Mouse (Mus musculus) limb, embryonic 11.5 days (tissue): ENCODE measurements at regions not wholly inside any gene's neighbourhood (a gene's known extent, or its start where the extent isn't known, plus 50 kb on each side); places are given as distances from the start of the nearest gene placed in this dataset.

Experiments used
- ATAC-seq: fragments of 200-750 bp; cut with Nextera tagmentation; 2 replicates; pipeline ENCODE4 v1.8.0; 2017; ENCODE audit warnings: low read depth; ENCODE audit not compliant: insufficient number of reproducible peaks, low FRiP score, low TSS enrichment
- DNase-seq: peaks from one replicate; pipeline ENCODE4 v3.0.0-alpha.2; 2015; ENCODE audit warnings: low spot score
- H3K27ac ChIP-seq: fragments of 300-500 bp; sonication (generic); replicated peaks from 2 replicates; pipeline ENCODE4 v1.5.1; 2014; ENCODE audit warnings: low read depth, mild to moderate bottlenecking, low read length
- H3K27me3 ChIP-seq: fragments of 300-500 bp; sonication (generic); 2 replicates; pipeline ENCODE4 v1.6.1; 2014; ENCODE audit warnings: mild to moderate bottlenecking, low read length, mixed read lengths; ENCODE audit not compliant: control insufficient read depth, insufficient read depth
- H3K36me3 ChIP-seq: fragments of 300-500 bp; sonication (generic); 2 replicates; pipeline ENCODE4 v1.6.1; 2014; ENCODE audit warnings: mild to moderate bottlenecking, low read length, moderate library complexity, mixed read lengths; ENCODE audit not compliant: control insufficient read depth, insufficient read depth
- H3K4me1 ChIP-seq: fragments of 300-500 bp; sonication (generic); 2 replicates; pipeline ENCODE4 v1.6.1; 2014; ENCODE audit warnings: low read length, mixed read lengths; ENCODE audit not compliant: control insufficient read depth, insufficient read depth
- H3K4me2 ChIP-seq: fragments of 300-500 bp; sonication (generic); 2 replicates; pipeline ENCODE4 v1.6.1; 2014; ENCODE audit warnings: low read depth, mild to moderate bottlenecking, moderate library complexity; ENCODE audit not compliant: severe bottlenecking
- H3K4me3 ChIP-seq: fragments of 300-500 bp; sonication (generic); 2 replicates; pipeline ENCODE4 v1.5.1; 2014; ENCODE audit warnings: low read depth, low read length
- H3K9ac ChIP-seq: fragments of 300-500 bp; sonication (generic); 2 replicates; pipeline ENCODE4 v1.6.1; 2014; ENCODE audit warnings: mild to moderate bottlenecking, low read length
- H3K9me3 ChIP-seq: fragments of 300-500 bp; sonication (generic); 2 replicates; pipeline ENCODE4 v1.6.1; 2016; ENCODE audit warnings: low read length; ENCODE audit not compliant: control insufficient read depth
- WGBS: fragments of 180-500 bp; shearing (Covaris S2); extraction: QIAGEN DNeasy Blood & Tissue Kit; methylation state at CpG from one replicate; pipeline ENCODE4 v1.1.7; 2014; 5-methylcytosine and 5-hydroxymethylcytosine counted together

- no peak for ATAC-seq
- no peaks in the 10 kb centered on the region for H3K9me3 ChIP-seq
- WGBS, result 90% methylated on average over 6 of the region's 6 CpGs
These were observed 366.1 kb downstream of the Rergl start for GRCm38 (mm10) chr6:139135693-139136092.

GRCm38 (mm10) chr6:139132083-139132679 lies 369.6 kb downstream of the Rergl start:
- H3K9ac ChIP-seq, result no peak overlapping the region
- no peak overlapping the region for H3K27ac ChIP-seq
- 91% methylated on average over 15 of the region's 15 CpGs for WGBS
- no peak for DNase-seq
- H3K4me3 ChIP-seq, result no peak overlapping the region
- no peaks in the 10 kb centered on the region for H3K9me3 ChIP-seq
- no peaks in the 10 kb centered on the region for H3K36me3 ChIP-seq
- no peaks in the 10 kb centered on the region for H3K4me1 ChIP-seq
- H3K27me3 ChIP-seq, result no peaks in the 10 kb centered on the region
- H3K4me2 ChIP-seq, result no peak overlapping the region
- ATAC-seq, result no peak

More at GRCm38 (mm10) chr6:139135693-139136092, 366.1 kb downstream of the Rergl start:
- DNase-seq, result no peak
- no peaks in the 10 kb centered on the region for H3K27me3 ChIP-seq
- no peak overlapping the region for H3K4me3 ChIP-seq
- no peak overlapping the region for H3K9ac ChIP-seq
- H3K36me3 ChIP-seq, result no peaks in the 10 kb centered on the region
- no peaks in the 10 kb centered on the region for H3K4me1 ChIP-seq
- H3K4me2 ChIP-seq, result no peak overlapping the region
- H3K27ac ChIP-seq, result no peak overlapping the region

DNA sequence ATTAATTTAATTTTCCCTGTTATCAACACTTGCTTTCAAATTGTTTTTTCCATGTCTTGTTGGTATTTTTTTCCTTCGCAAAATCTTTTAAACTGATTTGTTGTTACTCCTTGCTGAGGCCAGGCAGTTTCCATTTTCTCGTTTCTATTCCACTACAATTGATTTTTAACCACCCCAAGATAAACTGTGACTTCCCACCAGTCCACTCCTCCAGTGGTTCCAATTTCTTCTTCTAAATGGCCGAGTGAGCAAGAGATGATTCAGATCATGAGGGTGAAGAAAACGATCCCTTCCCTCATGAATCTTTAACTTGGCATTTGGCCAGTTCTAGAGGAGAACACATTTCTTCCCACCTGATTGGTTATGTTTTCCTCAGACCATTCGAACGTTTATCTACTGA lies 393.5 kb downstream of the Rergl start:
- DNase-seq (no peak), ATAC-seq (no peak)
- Histone ChIP-seq H3K27ac (no peak overlapping the region), H3K27me3 (no peaks in the 10 kb centered on the region), H3K36me3 (no peaks in the 10 kb centered on the region), H3K4me2 (no peak overlapping the region), H3K4me1 (no peaks in the 10 kb centered on the region), H3K9me3 (no peaks in the 10 kb centered on the region), H3K4me3 (no peak overlapping the region), H3K9ac (no peak overlapping the region)
- 87% methylated on average over 6 of the region's 6 CpGs for WGBS

GRCm38 (mm10) chr6:139103397-139103796 lies 398.4 kb downstream of the Rergl start:
- Histone ChIP-seq H3K36me3 (no peaks in the 10 kb centered on the region), H3K9me3 (no peaks in the 10 kb centered on the region), H3K27me3 (no peaks in the 10 kb centered on the region), H3K4me1 (no peaks in the 10 kb centered on the region), H3K9ac (no peak overlapping the region), H3K4me2 (no peak overlapping the region), H3K27ac (no peak overlapping the region), H3K4me3 (no peak overlapping the region)
- DNase-seq, result no peak
- WGBS, result 80% methylated on average over 3 of the region's 3 CpGs
- no peak for ATAC-seq

- no peaks in the 10 kb centered on the region for H3K4me1 ChIP-seq
- no peak overlapping the region for H3K27ac ChIP-seq
- no peaks in the 10 kb centered on the region for H3K9me3 ChIP-seq
- H3K9ac ChIP-seq, result no peak overlapping the region
- DNase-seq (no peak), ATAC-seq (no peak; the same call in 1 of the 2 replicates)
- no peak overlapping the region for H3K4me3 ChIP-seq
- no peak overlapping the region for H3K4me2 ChIP-seq
- 86% methylated on average over 11 of the region's 11 CpGs for WGBS
- no peaks in the 10 kb centered on the region for H3K36me3 ChIP-seq
- no peaks in the 10 kb centered on the region for H3K27me3 ChIP-seq
These were observed 402.5 kb downstream of the Rergl start for GRCm38 (mm10) chr6:139099273-139099672.

GRCm38 (mm10) chr6:139075433-139075832 lies 417.1 kb upstream of the Igbp1b start:
- WGBS, result 88% methylated on average over 4 of the region's 4 CpGs
- no peaks in the 10 kb centered on the region for H3K27me3 ChIP-seq
- no peak for ATAC-seq

DNA sequence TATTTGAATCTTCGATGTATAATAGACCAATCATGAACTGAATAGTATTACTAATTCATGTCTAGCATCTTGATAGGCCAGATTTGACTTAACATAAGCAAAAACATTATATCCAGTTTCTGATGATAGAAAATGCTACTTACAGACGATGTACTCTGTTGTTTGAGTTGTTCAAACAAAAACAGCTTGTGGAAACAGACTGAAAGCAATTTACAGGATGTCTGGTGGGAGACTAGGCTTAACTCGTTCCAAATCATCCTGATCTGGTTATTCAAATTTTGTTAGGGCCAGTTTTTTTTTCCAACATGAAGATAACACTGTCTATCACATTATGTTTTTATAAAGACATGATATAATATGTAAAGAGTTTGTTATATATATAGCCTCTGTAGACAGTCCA lies 369.4 kb upstream of the Igbp1b start:
- H3K4me1 ChIP-seq, result no peaks in the 10 kb centered on the region
- ATAC-seq (no peak), DNase-seq (no peak)
- H3K9ac ChIP-seq, result no peak overlapping the region
- H3K36me3 ChIP-seq, result no peaks in the 10 kb centered on the region
- no peak overlapping the region for H3K4me3 ChIP-seq
- H3K9me3 ChIP-seq, result no peaks in the 10 kb centered on the region
- no peaks in the 10 kb centered on the region for H3K27me3 ChIP-seq
- WGBS, result 77% methylated on average over 3 of the region's 3 CpGs
- no peak overlapping the region for H3K27ac ChIP-seq
- H3K4me2 ChIP-seq, result no peak overlapping the region

More at GRCm38 (mm10) chr6:139075433-139075832, 417.1 kb upstream of the Igbp1b start:
- Histone ChIP-seq H3K4me1 (no peaks in the 10 kb centered on the region), H3K36me3 (no peaks in the 10 kb centered on the region), H3K9ac (no peak overlapping the region), H3K4me3 (no peak overlapping the region), H3K27ac (no peak overlapping the region), H3K4me2 (no peak overlapping the region), H3K9me3 (no peaks in the 10 kb centered on the region)
- no peak for DNase-seq

DNA sequence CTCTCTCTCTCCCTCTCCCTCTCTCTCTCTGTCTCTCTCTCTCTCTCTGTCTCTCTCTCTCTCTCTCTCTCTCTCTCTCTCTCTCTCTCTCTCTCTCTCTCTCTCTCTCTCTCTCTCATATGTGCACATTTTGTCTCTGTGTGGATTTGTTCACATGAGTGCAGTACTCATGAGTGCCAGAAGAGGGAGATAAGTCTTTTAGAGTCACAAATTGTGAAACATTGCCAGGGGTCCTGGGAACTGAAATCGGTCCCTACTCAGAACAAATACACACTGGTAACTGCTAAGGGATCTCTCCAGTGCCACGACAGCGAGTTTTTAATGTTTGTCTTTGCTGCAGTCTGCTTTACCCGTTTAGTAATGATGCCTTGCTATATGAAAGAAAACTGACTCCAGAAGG lies 356.2 kb upstream of the Igbp1b start:
- WGBS, result 76% methylated on average over 4 of the region's 4 CpGs
- H3K27ac ChIP-seq, result no peak overlapping the region
- no peak for DNase-seq

DNA sequence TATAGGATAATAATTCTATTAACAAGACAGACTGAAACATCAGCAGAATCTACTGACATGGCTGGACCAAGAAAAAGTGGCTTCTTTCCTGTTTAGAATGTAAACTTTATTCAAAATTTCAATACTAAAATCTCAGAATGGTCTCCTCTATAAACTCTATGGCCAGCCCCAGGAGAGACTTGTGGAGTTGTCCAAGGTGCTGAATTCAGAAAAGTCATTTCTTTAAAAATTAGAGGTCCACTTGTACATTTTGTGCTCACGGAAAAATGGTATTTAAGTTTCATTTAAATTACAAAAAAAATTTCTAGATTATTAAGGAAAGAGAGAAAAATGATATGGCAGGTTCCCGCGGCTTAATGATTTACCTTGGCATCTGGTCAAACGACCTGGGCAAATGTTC lies 352.2 kb upstream of the Igbp1b start:
- no peaks in the 10 kb centered on the region for H3K27me3 ChIP-seq
- no peak overlapping the region for H3K27ac ChIP-seq
- DNase-seq, result no peak
- no peak overlapping the region for H3K4me2 ChIP-seq
- no peaks in the 10 kb centered on the region for H3K9me3 ChIP-seq
- no peak overlapping the region for H3K4me3 ChIP-seq
- H3K9ac ChIP-seq, result no peak overlapping the region
- ATAC-seq, result no peak
- no peaks in the 10 kb centered on the region for H3K36me3 ChIP-seq
- H3K4me1 ChIP-seq, result no peaks in the 10 kb centered on the region
- WGBS, result 82% methylated on average over 4 of the region's 4 CpGs

More for the DNA sequence above, 356.2 kb upstream of the Igbp1b start:
- Histone ChIP-seq H3K36me3 (no peaks in the 10 kb centered on the region), H3K27me3 (no peaks in the 10 kb centered on the region), H3K9me3 (no peaks in the 10 kb centered on the region), H3K4me2 (no peak overlapping the region), H3K9ac (no peak overlapping the region), H3K4me3 (no peak overlapping the region), H3K4me1 (no peaks in the 10 kb centered on the region)
- ATAC-seq, result no peak
